32 mouse cellular contexts compared by ENCODE assay signal in genomic region chr4:116439383-116439782, GRCm38 (mm10).
"Had no signal": no experiment of that assay in that cellular context is flagged by ENCODE, and none has a peak within 500 bp of the region (broad histone marks: within the 10 kb centered on the region; RNA-seq: fewer than 3 reads in every experiment).

No protein-coding gene starts in this region.

- H3K27ac ChIP-seq: limb, embryonic 10.5 days; limb, embryonic 12.5 days; limb, embryonic 13.5 days; limb, embryonic 15.5 days; liver, embryonic 12.5 days; liver, embryonic 13.5 days; liver, embryonic 14.5 days; liver, embryonic 15.5 days; lung, embryonic 15.5 days; macrophage; midbrain, embryonic 10.5 days; midbrain, embryonic 12.5 days; midbrain, embryonic 13.5 days; midbrain, embryonic 15.5 days; neural tube, embryonic 12.5 days had no signal

- DNase-seq: left cerebral cortex, postnatal 4 days; liver; liver, embryonic 13.5 days; liver, postnatal 0 days; lung, adult 18-20 months; lung, adult 2 months; lung, embryonic 14.5 days; lung, postnatal 10 days; lung, postnatal 14 days; lung, postnatal 36 days; lung, postnatal 4 days; midbrain, embryonic 14.5 days had no signal

- H3K27me3 ChIP-seq: limb, embryonic 12.5 days; limb, embryonic 13.5 days; limb, embryonic 15.5 days; liver, embryonic 12.5 days; liver, embryonic 13.5 days; liver, embryonic 15.5 days; lung, embryonic 15.5 days; megakaryocyte, embryonic 14.5 days; midbrain, embryonic 12.5 days; midbrain, embryonic 13.5 days; midbrain, embryonic 15.5 days; neural tube, embryonic 12.5 days had no signal

- H3K9ac ChIP-seq: limb, embryonic 12.5 days; limb, embryonic 13.5 days; limb, embryonic 15.5 days; liver, embryonic 12.5 days; liver, embryonic 13.5 days; liver, embryonic 14.5 days; liver, embryonic 15.5 days; liver, postnatal 0 days; lung, embryonic 14.5 days; lung, embryonic 15.5 days; midbrain, embryonic 12.5 days; midbrain, embryonic 13.5 days; midbrain, embryonic 15.5 days; neural tube, embryonic 12.5 days had no signal

- H3K4me1 ChIP-seq: limb, embryonic 10.5 days; limb, embryonic 12.5 days; limb, embryonic 13.5 days; limb, embryonic 15.5 days; liver, embryonic 15.5 days; lung, embryonic 15.5 days; midbrain, embryonic 10.5 days; midbrain, embryonic 12.5 days; midbrain, embryonic 13.5 days; midbrain, embryonic 15.5 days; neural tube, embryonic 12.5 days had no signal

- H3K4me3 ChIP-seq: limb, embryonic 10.5 days; limb, embryonic 12.5 days; limb, embryonic 13.5 days; limb, embryonic 15.5 days; liver, embryonic 12.5 days; liver, embryonic 13.5 days; liver, embryonic 15.5 days; lung, embryonic 15.5 days; megakaryocyte, embryonic 14.5 days; midbrain, embryonic 10.5 days; midbrain, embryonic 12.5 days; midbrain, embryonic 13.5 days; midbrain, embryonic 15.5 days; myocyte; neural tube, embryonic 12.5 days had no signal

- ATAC-seq: liver, embryonic 12.5 days; lung, postnatal 0 days; midbrain, embryonic 13.5 days; midbrain, embryonic 15.5 days; midbrain, embryonic 16.5 days had no signal

- H3K36me3 ChIP-seq: limb, embryonic 12.5 days; limb, embryonic 13.5 days; limb, embryonic 15.5 days; liver, embryonic 13.5 days; liver, embryonic 15.5 days; lung, embryonic 15.5 days; midbrain, embryonic 12.5 days; midbrain, embryonic 13.5 days; midbrain, embryonic 15.5 days; neural tube, embryonic 12.5 days had no signal

- H3K9me3 ChIP-seq: limb, embryonic 10.5 days; limb, embryonic 12.5 days; limb, embryonic 13.5 days; limb, embryonic 15.5 days; liver, embryonic 12.5 days; liver, embryonic 13.5 days; liver, embryonic 15.5 days; lung, embryonic 15.5 days; megakaryocyte, embryonic 14.5 days; midbrain, embryonic 10.5 days; midbrain, embryonic 12.5 days; midbrain, embryonic 13.5 days; midbrain, embryonic 15.5 days; neural tube, embryonic 12.5 days had no signal

- H3K4me2 ChIP-seq: limb, embryonic 12.5 days; limb, embryonic 13.5 days; limb, embryonic 15.5 days; liver, embryonic 11.5 days; liver, embryonic 12.5 days; liver, embryonic 13.5 days; liver, embryonic 15.5 days; lung, embryonic 14.5 days; lung, embryonic 15.5 days; midbrain, embryonic 11.5 days; midbrain, embryonic 12.5 days; midbrain, embryonic 13.5 days; midbrain, embryonic 15.5 days; neural tube, embryonic 12.5 days had no signal
